Mouse (Mus musculus) Patski (cell line): ENCODE measurements at regions not wholly inside any gene's neighbourhood (a gene's known extent, or its start where the extent isn't known, plus 50 kb on each side); places are given as distances from the start of the nearest gene placed in this dataset.

ENCODE experiments used
- ATAC-seq: fragments of 100-300 bp; one replicate; pipeline ENCODE4 v1.8.0; 2021
- CTCF ChIA-PET: fragments of 350-600 bp; sonication (Branson Sonifier 250); formaldehyde crosslinking; loops from one replicate; lab custom pipeline; 2022; ENCODE audit warnings: inconsistent platforms; lab: Charles Lee
- POLR2A ChIA-PET: fragments of 350-600 bp; sonication (Branson Sonifier 250); formaldehyde crosslinking; loops from one replicate; lab custom pipeline; 2022; ENCODE audit warnings: antibody characterized with exemption, inconsistent platforms; lab: Charles Lee
- DNase-seq: peaks from one replicate; pipeline ENCODE4 v3.0.0-alpha.2; 2011; ENCODE audit warnings: low read depth, low spot score
- H3K27me3 ChIP-seq: fragments of 371-371 bp; one replicate; pipeline ENCODE4 v1.5.1; 2021
- CTCF ChIP-seq: fragments of 100-300 bp; IDR thresholded peaks from one replicate; pipeline ENCODE4 v1.5.1; 2021
- in situ Hi-C: fragments of 300-500 bp; cut with MboI; formaldehyde crosslinking; loops from 3 replicates; pipeline ENCODE4 v1.11.1; 2018; ENCODE audit warnings: low pct_unique_long_range_greater_than_20kb, mixed read lengths

DNA sequence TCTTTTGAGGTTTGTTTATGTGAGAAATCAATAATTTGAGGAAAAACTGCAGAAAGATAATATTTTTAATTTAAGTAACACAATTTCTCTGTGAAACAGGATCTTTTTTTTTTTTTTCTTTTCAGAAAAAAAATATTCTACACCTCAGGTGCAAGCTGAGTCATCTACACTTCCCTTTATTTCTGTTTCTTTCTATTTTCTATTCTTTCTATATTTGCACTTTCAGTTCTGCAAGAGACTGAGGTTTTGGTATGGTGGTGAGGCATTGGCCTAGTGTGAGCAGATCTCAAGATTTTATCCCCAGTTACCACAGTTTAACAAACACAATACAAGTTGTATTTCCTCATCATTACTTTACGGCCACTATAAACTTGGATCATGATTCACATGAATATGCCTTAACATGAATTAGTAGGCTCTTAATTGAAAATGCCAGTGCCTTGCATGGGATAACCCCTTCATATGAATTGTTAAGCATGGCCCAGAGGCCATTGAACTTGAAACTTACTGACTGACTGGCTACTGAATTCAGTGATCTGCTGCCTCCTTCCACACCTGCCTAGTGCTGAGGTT lies 1278.1 kb downstream of the Stim2 start:
- H3K27me3 ChIP-seq = no peaks in the 10 kb centered on the region
- TF ChIP-seq CTCF = no peak
- CTCF ChIA-PET = no interaction called here
- POLR2A ChIA-PET = no interaction called here
- in situ Hi-C loops = no loop called here
- ATAC-seq (no peak), DNase-seq (no peak)

DNA sequence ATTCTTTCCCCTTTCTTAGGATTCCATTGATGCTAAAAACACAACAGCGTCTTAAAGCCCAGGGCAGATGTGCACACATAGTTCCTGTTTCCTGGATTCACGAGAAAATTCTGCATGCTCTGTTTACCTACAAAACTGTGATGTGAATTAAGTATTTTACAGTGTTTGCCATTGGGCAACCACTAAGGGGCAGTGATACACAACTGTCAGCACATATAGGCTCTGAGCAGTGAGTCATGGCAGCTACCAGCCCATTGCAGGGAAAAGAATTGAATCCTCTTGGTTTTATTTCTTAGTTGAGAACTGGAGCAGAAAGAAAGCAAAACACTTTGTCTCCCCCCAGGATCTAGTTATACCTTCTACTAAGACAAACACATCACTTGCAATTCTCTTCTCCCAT lies 1295.0 kb downstream of the Stim2 start:
- CTCF ChIA-PET = no interaction called here
- ATAC-seq (no peak), DNase-seq (no peak)
- POLR2A ChIA-PET = no interaction called here
- no peak for TF ChIP-seq CTCF
- H3K27me3 ChIP-seq = peaks cover 9% of the 10 kb centered on the region
- in situ Hi-C loops = no loop called here

DNA sequence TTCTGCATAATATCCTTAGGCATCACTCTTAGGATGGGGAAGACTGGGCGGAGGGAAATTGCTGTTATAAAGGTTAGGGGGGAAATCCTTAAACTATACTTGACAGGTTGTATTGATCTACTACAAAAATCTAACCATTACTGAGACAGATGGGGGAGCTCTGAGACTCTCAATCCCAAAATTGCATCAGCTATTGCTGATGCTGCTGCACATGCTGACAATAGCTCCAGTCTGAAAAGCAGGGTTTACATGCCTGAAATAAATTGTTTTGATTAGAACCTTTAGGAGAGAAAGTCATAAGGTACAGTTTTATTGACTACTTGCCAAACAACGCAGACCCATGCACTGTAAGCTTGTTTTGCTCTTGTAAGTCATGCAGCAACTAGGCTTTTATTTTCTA lies 1295.7 kb downstream of the Stim2 start:
- DNase-seq = no peak
- ATAC-seq = no peak
- in situ Hi-C loops = no loop called here
- CTCF ChIA-PET = no interaction called here
- POLR2A ChIA-PET = no interaction called here
- TF ChIP-seq CTCF = no peak
- H3K27me3 ChIP-seq = peaks cover 9% of the 10 kb centered on the region

DNA sequence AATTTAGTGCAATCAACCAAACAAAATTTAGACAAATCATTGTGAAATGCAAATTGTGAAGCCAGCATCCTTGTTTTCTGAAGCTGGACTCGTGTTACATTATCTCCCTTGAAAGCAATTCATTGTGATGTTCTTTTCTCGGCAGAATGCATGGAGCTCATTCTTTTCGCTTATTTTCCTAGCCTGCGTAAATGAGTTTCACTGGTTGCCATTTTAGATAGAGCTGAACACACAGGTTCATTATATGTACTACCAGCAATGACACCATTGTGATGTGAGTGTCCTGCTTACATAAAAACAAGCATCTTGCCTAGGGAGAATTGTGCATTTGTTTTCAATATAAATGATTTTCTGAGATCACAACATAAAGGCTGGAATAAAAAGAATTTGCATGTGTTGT lies 1296.5 kb downstream of the Stim2 start:
- in situ Hi-C loops = no loop called here
- ATAC-seq (no peak), DNase-seq (no peak)
- H3K27me3 ChIP-seq = peaks cover 9% of the 10 kb centered on the region
- CTCF ChIA-PET = no interaction called here
- no peak for TF ChIP-seq CTCF
- POLR2A ChIA-PET = no interaction called here

DNA sequence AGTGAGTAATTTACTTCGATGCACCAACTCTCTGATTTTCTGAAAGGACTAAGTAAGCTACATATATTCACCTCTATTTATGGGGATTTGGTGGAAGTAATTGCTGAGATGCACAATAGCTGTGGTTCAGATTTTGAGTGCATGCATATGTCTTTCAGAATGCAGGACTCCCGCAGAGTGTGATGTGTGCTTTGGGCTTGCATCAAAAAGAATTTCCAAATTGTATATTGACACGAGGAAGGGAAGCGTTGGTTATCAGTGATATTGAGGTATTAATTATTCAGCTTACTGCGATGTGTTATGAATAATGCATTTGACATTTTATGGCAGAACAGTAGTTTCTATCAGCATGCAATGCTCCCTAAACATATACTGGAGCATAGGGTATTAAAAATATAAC lies 1303.2 kb downstream of the Stim2 start:
- DNase-seq (no peak), ATAC-seq (no peak)
- TF ChIP-seq CTCF = no peak
- H3K27me3 ChIP-seq = peaks cover 3% of the 10 kb centered on the region
- ChIA-PET POLR2A (no interaction called here), CTCF (no interaction called here)
- in situ Hi-C loops = no loop called here

DNA sequence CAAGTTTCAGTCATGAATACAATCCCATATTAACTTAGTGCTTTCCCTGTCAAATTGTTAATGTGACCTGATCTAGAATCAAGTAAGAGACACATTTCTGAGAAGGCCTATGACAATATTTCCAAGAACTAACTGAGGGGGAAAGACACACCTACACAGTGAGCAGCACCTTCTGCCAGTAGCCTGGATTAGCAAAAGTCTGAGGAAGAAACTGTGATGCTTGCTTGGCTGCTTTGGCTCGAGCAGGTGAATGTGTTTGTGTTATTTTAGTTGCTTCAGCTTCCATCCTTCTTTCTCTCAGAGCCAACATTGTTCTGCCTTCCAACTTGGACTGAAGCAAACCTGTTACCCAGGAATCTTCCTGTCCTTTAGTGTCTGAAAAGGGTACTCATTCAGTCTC lies 1347.7 kb downstream of the Stim2 start:
- no peak for DNase-seq
- POLR2A ChIA-PET = no interaction called here
- in situ Hi-C loops = no loop called here
- CTCF ChIA-PET = no interaction called here
- no peak for ATAC-seq
- H3K27me3 ChIP-seq = no peaks in the 10 kb centered on the region
- no peak for TF ChIP-seq CTCF

DNA sequence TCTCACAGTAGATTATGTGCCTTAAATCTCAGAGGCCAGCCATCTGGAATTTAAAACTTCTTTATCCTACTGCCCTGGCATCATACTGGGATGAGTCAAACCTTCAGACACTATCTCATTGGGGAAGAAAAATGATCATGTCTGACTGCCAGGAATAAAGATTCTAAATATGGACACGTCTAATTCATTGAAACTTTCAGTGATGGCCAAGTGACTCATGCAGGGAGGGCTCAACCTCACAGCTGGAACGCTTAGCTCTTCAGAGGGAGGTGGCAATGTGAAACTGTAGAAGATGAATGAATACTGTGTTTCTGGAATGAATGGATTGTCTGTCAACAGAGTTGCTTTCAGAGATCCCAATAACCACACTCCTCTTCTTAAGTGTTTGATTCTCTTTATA lies 1357.2 kb downstream of the Stim2 start:
- ChIA-PET CTCF (no interaction called here), POLR2A (no interaction called here)
- no peak for TF ChIP-seq CTCF
- in situ Hi-C loops = no loop called here
- ATAC-seq (no peak), DNase-seq (no peak)
- no peaks in the 10 kb centered on the region for H3K27me3 ChIP-seq

DNA sequence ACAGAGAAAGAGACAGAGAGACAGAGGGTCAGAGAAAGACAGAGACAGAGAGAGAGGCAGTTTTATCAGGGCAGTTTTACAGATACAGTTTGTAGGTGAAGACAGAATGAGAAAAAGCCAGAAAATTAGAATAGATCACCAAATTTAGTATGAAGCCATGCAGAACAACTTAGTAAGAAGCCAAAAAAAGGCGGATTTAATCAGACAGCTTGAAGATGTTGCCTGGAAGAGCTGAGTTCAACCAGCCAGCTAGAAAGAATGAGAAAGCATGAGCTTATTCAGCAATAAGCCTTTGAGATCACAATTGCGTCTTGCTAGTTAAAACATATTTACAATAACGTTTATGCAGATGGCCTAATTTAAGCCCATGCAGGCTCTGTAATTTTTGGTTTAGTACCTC lies 1376.0 kb downstream of the Stim2 start:
- in situ Hi-C loops = no loop called here
- H3K27me3 ChIP-seq = no peaks in the 10 kb centered on the region
- DNase-seq (no peak), ATAC-seq (no peak)
- ChIA-PET POLR2A (interaction anchor here (0.6 kb wide), 1 partner anchor 53 kb away, joined by 3 read pairs; no protein-coding TSS in a partner anchor), CTCF (interaction anchor here (1.4 kb wide), 1 partner anchor 37 kb away, joined by 3 read pairs; no protein-coding TSS in a partner anchor)
- TF ChIP-seq CTCF = no peak

DNA sequence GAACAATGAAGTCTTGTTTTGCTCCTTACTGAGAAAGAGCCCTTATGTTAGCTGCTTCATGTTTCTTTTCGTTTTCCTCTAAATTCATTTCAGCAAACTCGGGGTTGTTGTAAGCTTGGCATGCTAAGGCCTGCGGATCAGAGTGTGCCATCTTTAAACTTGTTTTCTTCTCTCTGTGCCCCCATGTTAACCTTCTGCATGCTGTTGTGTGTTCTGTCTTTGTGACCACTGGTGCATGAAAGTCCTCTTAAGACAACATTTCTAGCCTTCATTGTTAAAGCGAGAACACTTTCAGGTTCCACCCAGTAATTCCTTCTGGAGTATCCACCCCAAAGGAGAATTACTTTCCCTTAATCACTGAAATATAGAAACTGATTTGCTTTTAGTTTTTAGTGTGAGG lies 1392.5 kb downstream of the Stim2 start:
- in situ Hi-C loops = no loop called here
- no peak for ATAC-seq
- DNase-seq = no peak
- ChIA-PET POLR2A (no interaction called here), CTCF (no interaction called here)
- TF ChIP-seq CTCF = no peak
- no peaks in the 10 kb centered on the region for H3K27me3 ChIP-seq

DNA sequence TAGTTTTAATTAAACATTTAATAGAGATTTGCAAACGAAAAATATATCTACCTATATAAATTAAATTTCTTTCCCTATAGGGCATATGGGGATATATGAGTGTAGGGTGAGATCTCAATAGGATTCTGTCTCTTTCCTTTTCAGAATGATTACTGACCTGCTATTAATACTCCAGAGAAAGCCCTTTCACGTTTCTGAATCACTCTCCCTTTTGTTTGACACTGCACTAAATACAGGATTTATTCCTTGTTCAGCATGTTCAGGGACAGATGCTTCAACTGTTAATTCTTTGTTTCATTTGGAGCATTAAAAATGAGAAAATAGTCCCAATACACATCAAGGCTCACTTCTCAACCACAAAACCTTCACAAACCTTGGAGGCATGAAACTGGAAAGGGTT lies 1397.7 kb downstream of the Stim2 start:
- ChIA-PET CTCF (no interaction called here), POLR2A (no interaction called here)
- in situ Hi-C loops = no loop called here
- DNase-seq = no peak
- no peaks in the 10 kb centered on the region for H3K27me3 ChIP-seq
- no peak for ATAC-seq
- TF ChIP-seq CTCF = no peak

DNA sequence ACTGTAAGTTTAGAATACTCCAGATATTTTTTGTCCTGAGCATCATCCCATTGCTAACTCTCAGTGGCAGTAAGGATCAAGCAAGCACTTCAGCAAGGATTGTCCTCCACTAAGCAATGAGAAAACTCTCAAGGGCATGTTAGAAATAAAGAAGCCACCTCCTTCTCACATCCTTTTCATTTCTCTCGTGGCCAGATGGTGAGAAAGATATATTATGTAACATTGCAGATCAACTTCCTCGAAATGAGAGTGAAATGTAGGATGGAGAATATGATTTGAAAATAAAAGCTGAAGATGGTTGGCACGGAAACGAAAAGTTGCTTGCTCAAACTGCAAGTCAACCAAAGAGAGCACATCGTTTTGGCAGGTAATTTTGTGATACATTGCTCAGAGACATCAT lies 1417.8 kb downstream of the Stim2 start:
- POLR2A ChIA-PET = no interaction called here
- no peaks in the 10 kb centered on the region for H3K27me3 ChIP-seq
- CTCF ChIA-PET = no interaction called here
- DNase-seq (no peak), ATAC-seq (no peak)
- in situ Hi-C loops = no loop called here
- TF ChIP-seq CTCF = no peak

DNA sequence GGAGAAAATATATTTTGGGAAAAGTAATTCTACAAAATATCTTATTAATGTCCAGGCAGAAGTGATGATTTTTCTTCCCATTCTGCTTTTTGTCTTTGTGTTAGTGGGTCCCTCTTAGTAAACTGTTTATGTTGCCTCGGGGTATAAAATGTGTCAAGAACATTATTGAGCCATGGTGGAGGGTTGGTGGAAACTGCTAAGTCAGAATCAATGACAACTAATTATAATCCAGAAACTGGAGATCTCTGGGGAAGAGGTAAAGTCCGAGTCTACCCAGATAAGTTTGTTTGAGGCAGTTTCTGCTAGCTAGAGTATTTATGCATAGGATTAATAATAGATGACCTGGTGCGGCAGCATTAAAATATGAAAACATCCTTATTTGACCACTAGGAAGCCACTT lies 1440.9 kb downstream of the Stim2 start:
- no peak for DNase-seq
- CTCF ChIA-PET = no interaction called here
- TF ChIP-seq CTCF = no peak
- POLR2A ChIA-PET = no interaction called here
- H3K27me3 ChIP-seq = peaks cover 10% of the 10 kb centered on the region
- in situ Hi-C loops = no loop called here
- no peak for ATAC-seq
